Mouse (Mus musculus): ENCODE results near the gene Tgfbr2. TPM values are rescaled to one million over a fixed set of nuclear protein-coding genes. Genes with fewer than 3 reads are reported as not detected.
A peak's percentile ranks its signal among the peaks of the same experiment; 100 is the strongest.
"Not testable (repeated sequence)": the region's sequence is repeated elsewhere in the genome, so short reads cannot be mapped to it uniquely, and the experiment has no call there.

Tgfbr2 gene
- total RNA-seq, 2 experiments from 2014 or later = 17.7 to 18.6 TPM

GRCm38 (mm10) chr9:116084324-116084931 lies 90.7 kb downstream of the Tgfbr2 start:
- intact Hi-C loops (cut with DNase I) = no loop called here
- no peak for DNase-seq

GRCm38 (mm10) chr9:116083726-116084323 lies 91.3 kb downstream of the Tgfbr2 start:
- intact Hi-C loops (cut with DNase I) = no loop called here
- DNase-seq = no peak

GRCm38 (mm10) chr9:116083300-116083699 lies 91.9 kb downstream of the Tgfbr2 start:
- intact Hi-C loops (cut with DNase I) = no loop called here
- no peak for DNase-seq

GRCm38 (mm10) chr9:116081781-116082180 lies 93.4 kb downstream of the Tgfbr2 start:
- intact Hi-C loops (cut with DNase I) = no loop called here
- DNase-seq = no peak

GRCm38 (mm10) chr9:116077419-116077818 lies 97.7 kb downstream of the Tgfbr2 start:
- DNase-seq = no peak
- intact Hi-C loops (cut with DNase I) = no loop called here

GRCm38 (mm10) chr9:116076946-116077345 lies 98.2 kb downstream of the Tgfbr2 start:
- no peak for DNase-seq
- intact Hi-C loops (cut with DNase I) = no loop called here

GRCm38 (mm10) chr9:116076163-116076562 lies 99.0 kb downstream of the Tgfbr2 start:
- DNase-seq = no peak
- intact Hi-C loops (cut with DNase I) = no loop called here

GRCm38 (mm10) chr9:116071561-116071960 lies 103.6 kb downstream of the Tgfbr2 start:
- intact Hi-C loops (cut with DNase I); DNase-seq: not testable (repeated sequence)

- no peak for DNase-seq
- intact Hi-C loops (cut with DNase I) = loop anchor here (10.0 kb wide), 1 partner anchor 490 kb away; no protein-coding TSS in a partner anchor
Observed at GRCm38 (mm10) chr9:116064774-116065173, 110.4 kb downstream of the Tgfbr2 start.

GRCm38 (mm10) chr9:116060691-116061090 lies 114.5 kb downstream of the Tgfbr2 start:
- DNase-seq = no peak
- intact Hi-C loops (cut with DNase I) = loop anchor here (2.0 to 10.0 kb wide), 2 partner anchors 324 to 494 kb away; no protein-coding TSS in a partner anchor

- no peak for DNase-seq
- intact Hi-C loops (cut with DNase I) = no loop called here
Observed at GRCm38 (mm10) chr9:116059156-116059555, 116.0 kb downstream of the Tgfbr2 start.

GRCm38 (mm10) chr9:116058475-116058874 lies 116.7 kb downstream of the Tgfbr2 start:
- no peak for DNase-seq
- intact Hi-C loops (cut with DNase I) = no loop called here

- no peak for DNase-seq
- intact Hi-C loops (cut with DNase I) = no loop called here
Observed at GRCm38 (mm10) chr9:116053976-116054375, 121.2 kb downstream of the Tgfbr2 start.

GRCm38 (mm10) chr9:116049985-116050384 lies 125.2 kb downstream of the Tgfbr2 start:
- DNase-seq = no peak
- intact Hi-C loops (cut with DNase I) = no loop called here

- DNase-seq = peak; percentile 71 to 75
- intact Hi-C loops (cut with DNase I) = loop anchor here (2.0 kb wide), 1 partner anchor 331 kb away; no protein-coding TSS in a partner anchor
Observed at GRCm38 (mm10) chr9:116041787-116042186, 133.4 kb downstream of the Tgfbr2 start.

GRCm38 (mm10) chr9:116041369-116041768 lies 133.8 kb downstream of the Tgfbr2 start:
- DNase-seq = no peak
- intact Hi-C loops (cut with DNase I) = no loop called here

GRCm38 (mm10) chr9:116040852-116041251 lies 134.3 kb downstream of the Tgfbr2 start:
- intact Hi-C loops (cut with DNase I); DNase-seq: not testable (repeated sequence)

GRCm38 (mm10) chr9:116039981-116040380 lies 135.2 kb downstream of the Tgfbr2 start:
- intact Hi-C loops (cut with DNase I) = loop anchor here (5.0 kb wide), 1 partner anchor 158 kb away; no protein-coding TSS in a partner anchor
- no peak for DNase-seq

GRCm38 (mm10) chr9:116038275-116038674 lies 136.9 kb downstream of the Tgfbr2 start:
- no peak for DNase-seq

More at GRCm38 (mm10) chr9:116038275-116038674, 136.9 kb downstream of the Tgfbr2 start:
- intact Hi-C loops (cut with DNase I) = loop anchor here (5.0 kb wide), 1 partner anchor 156 kb away; no protein-coding TSS in a partner anchor
